Mouse (Mus musculus) midbrain, embryonic 10.5 days (tissue): ENCODE data around the gene Rhoq. TPM values are rescaled to one million over a fixed set of nuclear protein-coding genes. Genes with fewer than 3 reads are reported as not detected.

ENCODE experiments used
- DNase-seq: peaks from one replicate; pipeline ENCODE4 v3.0.0-alpha.2; 2017; ENCODE audit warnings: low spot score
- H3K27ac ChIP-seq: fragments of 300-500 bp; sonication (generic); replicated peaks from 2 replicates; pipeline ENCODE4 v1.5.1; 2016; ENCODE audit warnings: mild to moderate bottlenecking
- H3K27me3 ChIP-seq: fragments of 300-500 bp; sonication (generic); 2 replicates; pipeline ENCODE4 v1.6.1; 2016; ENCODE audit warnings: low read depth, mild to moderate bottlenecking; ENCODE audit not compliant: poor library complexity, severe bottlenecking
- H3K36me3 ChIP-seq: fragments of 300-500 bp; sonication (generic); 2 replicates; pipeline ENCODE4 v1.6.1; 2016; ENCODE audit warnings: mild to moderate bottlenecking, moderate library complexity
- H3K4me1 ChIP-seq: fragments of 300-500 bp; sonication (generic); 2 replicates; pipeline ENCODE4 v1.6.1; 2016
- H3K4me3 ChIP-seq: fragments of 300-500 bp; sonication (generic); 2 replicates; pipeline ENCODE4 v1.5.1; 2016; ENCODE audit warnings: mild to moderate bottlenecking, moderate library complexity
- H3K9me3 ChIP-seq: fragments of 300-500 bp; sonication (generic); replicated peaks from 2 replicates; pipeline ENCODE4 v1.6.1; 2016; ENCODE audit warnings: mild to moderate bottlenecking
- WGBS: fragments of 180-500 bp; shearing (Covaris S2); methylation state at CpG from one replicate; pipeline ENCODE4 v1.1.7; 2016; 5-methylcytosine and 5-hydroxymethylcytosine counted together
- polyA plus RNA-seq: library from polyadenylated mRNA; unstranded; fragments of >200 nt; fragmentation: Nextera tagmentation; extraction: Ambion mirVana; gene quantifications from 2 replicates; pipeline ENCODE4 v1.2.1, GENCODE M21; 2016

Rhoq gene
- polyA plus RNA-seq, 1 experiment from 2014 or later = 9.0 TPM

GRCm38 (mm10) chr17:86981701-86982100, 18.8 kb downstream of the Rhoq start:
- Histone ChIP-seq H3K27ac (no peak overlapping the region), H3K4me3 (no peak overlapping the region), H3K27me3 (no peaks in the 10 kb centered on the region), H3K36me3 (peaks cover 43% of the 10 kb centered on the region), H3K9me3 (no peaks in the 10 kb centered on the region), H3K4me1 (peaks cover 25% of the 10 kb centered on the region)
- DNase-seq = no peak
- 97% methylated on average over 2 of the region's 2 CpGs for WGBS

- H3K9me3 ChIP-seq = no peaks in the 10 kb centered on the region
- WGBS = 66% methylated on average over 9 of the region's 9 CpGs
- no peak overlapping the region for H3K27ac ChIP-seq
- no peak for DNase-seq
- H3K4me3 ChIP-seq = no peak overlapping the region
- H3K4me1 ChIP-seq = peaks cover 33% of the 10 kb centered on the region
- peaks cover 43% of the 10 kb centered on the region for H3K36me3 ChIP-seq
- H3K27me3 ChIP-seq = no peaks in the 10 kb centered on the region
Measured at GRCm38 (mm10) chr17:86982497-86982896, 19.6 kb downstream of the Rhoq start.

GRCm38 (mm10) chr17:86986449-86987138, 23.7 kb downstream of the Rhoq start:
- no peak for DNase-seq
- no peak overlapping the region for H3K4me3 ChIP-seq
- H3K9me3 ChIP-seq = no peaks in the 10 kb centered on the region
- peak overlapping the region; percentile 65 for H3K27ac ChIP-seq
- WGBS = 64% methylated on average over 17 of the region's 17 CpGs
- H3K27me3 ChIP-seq = no peaks in the 10 kb centered on the region
- H3K4me1 ChIP-seq = peaks cover 58% of the 10 kb centered on the region
- H3K36me3 ChIP-seq = peaks cover 17% of the 10 kb centered on the region

GRCm38 (mm10) chr17:86988161-86988560, 25.3 kb downstream of the Rhoq start:
- Histone ChIP-seq H3K27ac (peak overlapping the region; percentile 55; the same call in 1 of the 2 replicates), H3K9me3 (no peaks in the 10 kb centered on the region), H3K4me1 (peaks cover 55% of the 10 kb centered on the region), H3K4me3 (no peak overlapping the region), H3K27me3 (no peaks in the 10 kb centered on the region), H3K36me3 (peaks cover 13% of the 10 kb centered on the region)
- DNase-seq = no peak
- 87% methylated on average over 5 of the region's 5 CpGs for WGBS

- no peak overlapping the region for H3K4me3 ChIP-seq
- no peaks in the 10 kb centered on the region for H3K9me3 ChIP-seq
- peak overlapping the region; percentile 55 for H3K27ac ChIP-seq
- DNase-seq = peak; percentile 29
- peaks cover 8% of the 10 kb centered on the region for H3K36me3 ChIP-seq
- 61% methylated on average over 6 of the region's 6 CpGs for WGBS
- H3K4me1 ChIP-seq = peaks cover 55% of the 10 kb centered on the region
- H3K27me3 ChIP-seq = no peaks in the 10 kb centered on the region
Measured at GRCm38 (mm10) chr17:86988601-86989184, 25.8 kb downstream of the Rhoq start.

- H3K27me3 ChIP-seq = no peaks in the 10 kb centered on the region
- H3K4me1 ChIP-seq = peaks cover 38% of the 10 kb centered on the region
- 94% methylated on average over 8 of the region's 8 CpGs for WGBS
Measured at GRCm38 (mm10) chr17:86991306-86991705, 28.4 kb downstream of the Rhoq start.

GRCm38 (mm10) chr17:86997323-86997722, 34.4 kb downstream of the Rhoq start:
- no peak for DNase-seq
- H3K27me3 ChIP-seq = no peaks in the 10 kb centered on the region
- no peaks in the 10 kb centered on the region for H3K9me3 ChIP-seq
- H3K4me1 ChIP-seq = no peaks in the 10 kb centered on the region
- 94% methylated on average over 6 of the region's 6 CpGs for WGBS
- H3K4me3 ChIP-seq = no peak overlapping the region
- no peak overlapping the region for H3K27ac ChIP-seq
- peaks cover 32% of the 10 kb centered on the region for H3K36me3 ChIP-seq

More at GRCm38 (mm10) chr17:86991306-86991705, 28.4 kb downstream of the Rhoq start:
- no peak overlapping the region for H3K4me3 ChIP-seq
- no peak overlapping the region for H3K27ac ChIP-seq
- DNase-seq = no peak
- no peaks in the 10 kb centered on the region for H3K9me3 ChIP-seq
- H3K36me3 ChIP-seq = peaks cover 4% of the 10 kb centered on the region; the same call in 1 of the 2 replicates

- 93% methylated on average over 3 of the region's 3 CpGs for WGBS
- peaks cover 26% of the 10 kb centered on the region for H3K36me3 ChIP-seq
- no peak overlapping the region for H3K27ac ChIP-seq
- H3K4me3 ChIP-seq = no peak overlapping the region
- DNase-seq = no peak
- H3K9me3 ChIP-seq = no peaks in the 10 kb centered on the region
- H3K4me1 ChIP-seq = no peaks in the 10 kb centered on the region
- no peaks in the 10 kb centered on the region for H3K27me3 ChIP-seq
Measured at GRCm38 (mm10) chr17:87008950-87009349, 46.1 kb downstream of the Rhoq start.

GRCm38 (mm10) chr17:87011301-87012019, 48.6 kb downstream of the Rhoq start:
- H3K27me3 ChIP-seq = no peaks in the 10 kb centered on the region
- H3K27ac ChIP-seq = no peak overlapping the region
- H3K9me3 ChIP-seq = no peaks in the 10 kb centered on the region
- WGBS = 95% methylated on average over 13 of the region's 13 CpGs
- H3K36me3 ChIP-seq = peaks cover 32% of the 10 kb centered on the region
- H3K4me1 ChIP-seq = no peaks in the 10 kb centered on the region
- DNase-seq = no peak
- H3K4me3 ChIP-seq = no peak overlapping the region

- H3K27ac ChIP-seq = no peak overlapping the region
- peaks cover 55% of the 10 kb centered on the region for H3K36me3 ChIP-seq
- WGBS = 95% methylated on average over 5 of the region's 5 CpGs
- no peak overlapping the region for H3K4me3 ChIP-seq
- H3K27me3 ChIP-seq = no peaks in the 10 kb centered on the region
- H3K9me3 ChIP-seq = no peaks in the 10 kb centered on the region
- peaks cover 15% of the 10 kb centered on the region for H3K4me1 ChIP-seq
- DNase-seq = no peak
Measured at GRCm38 (mm10) chr17:87019692-87020091, 56.8 kb downstream of the Rhoq start.

- Histone ChIP-seq H3K4me3 (peak overlapping the region; percentile 97), H3K9me3 (no peaks in the 10 kb centered on the region; the same call in 1 of the 2 replicates), H3K4me1 (peaks cover 23% of the 10 kb centered on the region), H3K27me3 (no peaks in the 10 kb centered on the region), H3K27ac (peak overlapping the region; percentile 86), H3K36me3 (peaks cover 38% of the 10 kb centered on the region)
- DNase-seq = no peak
- 1% methylated on average over 55 of the region's 55 CpGs for WGBS
Measured at GRCm38 (mm10) chr17:87024491-87025242, 61.8 kb downstream of the Rhoq start.

GRCm38 (mm10) chr17:87025269-87025949, 62.5 kb downstream of the Rhoq start, which contains the start of the genes Pigf and Cript:
Gene Pigf (minus strand): TSS chr17:87025406.
Gene Cript (plus strand): TSS chr17:87025550.
- H3K36me3 ChIP-seq = peaks cover 37% of the 10 kb centered on the region
- H3K27ac ChIP-seq = peak within 1 kb of the TSS; percentile 86
- WGBS = under 1% methylated on average over 43 of the region's 43 CpGs
- peaks cover 23% of the 10 kb centered on the region for H3K4me1 ChIP-seq
- no peaks in the 10 kb centered on the region for H3K27me3 ChIP-seq
- no peaks in the 10 kb centered on the region; the same call in 1 of the 2 replicates for H3K9me3 ChIP-seq
- DNase-seq = peak; percentile 98
- H3K4me3 ChIP-seq = peak within 1 kb of the TSS; percentile 97
